Mouse (Mus musculus): ENCODE measurements around the gene Gm20388.
"Not testable (repeated sequence)": the region's sequence is repeated elsewhere in the genome, so short reads cannot be mapped to it uniquely, and the experiment has no call there.

The Gm20388 gene

GRCm38 (mm10) chr8:122993031-122993430, 3082.4 kb downstream of the Gm20388 start:
- DNase-seq (ENCODE audit: low read depth, low spot score): no peak

GRCm38 (mm10) chr8:122993740-122994139, 3083.1 kb downstream of the Gm20388 start:
- DNase-seq (ENCODE audit: low read depth, low spot score): no peak

DNA sequence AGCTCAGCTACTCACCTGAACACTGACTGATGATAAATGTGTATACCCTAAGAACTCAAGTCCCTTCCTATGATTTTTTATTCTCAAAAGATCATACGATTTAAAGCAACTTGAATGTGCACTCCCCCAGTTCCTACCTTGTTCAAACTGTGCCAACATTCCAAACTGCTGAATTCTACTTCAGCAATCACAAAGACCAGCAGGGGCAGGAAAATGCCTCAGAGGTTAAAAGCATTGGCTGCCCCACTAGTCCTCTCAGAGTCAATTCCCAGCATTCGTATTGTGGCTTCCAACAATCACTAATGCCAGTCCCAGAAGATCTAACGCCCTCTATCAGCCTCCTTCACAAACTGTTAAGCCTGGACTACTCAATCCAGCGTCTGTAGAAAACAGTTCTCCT, 3087.3 kb downstream of the Gm20388 start:
- DNase-seq (ENCODE audit: low read depth, low spot score): no peak

DNA sequence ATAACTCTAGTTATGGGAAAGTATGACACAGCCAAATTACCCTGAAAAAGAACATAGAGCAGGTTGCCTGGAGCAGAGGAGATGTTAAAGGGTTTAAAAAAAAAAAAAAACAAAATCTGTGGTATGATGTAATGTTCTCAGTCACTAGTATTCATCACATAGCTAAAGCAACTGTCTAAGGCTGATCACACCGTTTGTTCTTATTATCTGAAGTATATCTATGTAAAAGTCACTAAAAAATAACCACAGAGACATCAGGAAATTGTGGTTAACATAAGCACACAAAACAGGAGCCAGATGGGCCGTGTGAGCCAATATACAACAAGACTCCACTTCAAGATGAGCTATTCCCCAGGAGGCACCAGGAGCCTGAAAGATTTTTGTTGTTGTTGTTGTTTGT, 3089.7 kb downstream of the Gm20388 start:
- DNase-seq (ENCODE audit: low read depth, low spot score): no peak

DNA sequence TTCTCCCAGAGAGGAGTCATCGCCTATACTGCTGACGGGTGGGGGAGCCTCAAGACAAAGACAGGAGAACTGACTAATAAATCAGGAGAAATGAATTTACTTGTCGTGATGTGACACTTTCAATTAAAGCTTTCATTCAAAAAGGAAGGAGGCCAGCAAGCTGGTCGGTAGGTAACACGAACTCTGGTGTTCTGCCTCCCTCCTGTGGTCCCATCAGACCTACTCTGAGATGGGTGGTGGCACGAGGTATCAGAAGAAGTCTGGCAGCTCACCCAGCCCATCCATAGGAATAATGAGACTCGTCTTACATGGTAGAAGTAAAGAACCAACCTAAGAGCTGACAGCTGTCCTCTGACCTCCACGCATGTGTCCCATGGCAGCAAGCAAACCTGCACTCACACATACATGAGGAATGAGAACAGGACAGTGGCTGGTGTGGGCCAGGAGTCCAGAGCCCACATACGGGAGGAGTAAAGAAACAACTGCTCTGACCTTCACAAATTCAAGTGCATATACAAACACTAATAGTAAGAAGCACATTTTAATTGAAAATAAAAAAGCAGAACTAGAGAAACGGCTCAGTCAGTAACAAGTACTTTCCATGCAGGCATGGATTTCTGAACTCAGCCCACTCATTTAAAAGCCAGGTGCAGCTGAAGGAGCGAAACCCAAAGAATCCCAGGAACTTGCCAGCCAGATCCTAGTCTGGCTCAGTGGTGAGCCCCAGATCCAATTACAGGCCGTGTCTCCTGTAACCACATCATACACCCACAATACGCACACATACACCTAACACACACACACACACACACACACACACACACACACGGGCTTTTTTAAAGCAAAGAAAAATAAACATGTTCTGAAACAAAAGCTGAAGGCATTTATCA, 3093.6 kb downstream of the Gm20388 start:
- no peak for DNase-seq (ENCODE audit: low read depth, low spot score)

DNA sequence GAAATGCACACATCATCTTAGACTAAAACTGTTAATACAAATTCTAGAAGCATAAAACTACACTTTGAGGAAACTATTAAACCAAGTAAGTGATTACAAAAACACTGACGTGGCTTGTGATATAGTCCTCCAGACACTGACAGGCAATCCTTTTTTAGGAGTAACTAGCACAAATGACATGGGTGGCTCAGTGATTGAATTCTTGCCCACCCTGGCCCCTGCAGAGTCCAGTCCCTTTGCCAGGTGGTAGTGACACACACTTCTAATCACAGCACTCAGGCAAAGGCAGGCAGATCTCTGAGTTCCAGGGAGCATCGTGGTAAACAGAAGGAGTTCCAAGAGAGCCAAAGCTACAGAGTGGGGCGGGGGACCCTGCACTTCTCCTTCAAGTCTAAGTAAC, 3094.7 kb downstream of the Gm20388 start:
- no peak for DNase-seq (ENCODE audit: low read depth, low spot score)

- no peak for DNase-seq (ENCODE audit: low read depth, low spot score)
These were observed 3095.2 kb downstream of the Gm20388 start for GRCm38 (mm10) chr8:123005805-123006204.

DNA sequence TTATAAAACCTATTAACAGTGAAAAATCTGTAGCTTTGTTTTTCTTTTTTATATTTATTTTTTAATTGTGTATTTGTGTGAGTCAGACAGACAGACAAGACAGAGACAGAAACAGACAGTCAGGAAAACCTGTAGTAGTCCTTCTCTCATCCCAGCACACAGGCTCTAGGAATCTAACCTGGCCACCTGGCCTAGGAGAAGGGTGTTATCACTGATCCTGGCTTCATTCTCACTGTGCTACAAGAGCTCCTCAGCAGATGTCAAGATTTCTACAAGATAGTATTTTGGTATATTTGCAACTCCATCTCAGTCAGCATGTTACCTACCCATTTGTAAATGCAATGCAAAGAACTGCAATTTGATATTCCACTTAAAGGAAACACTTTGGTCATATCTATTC, 3100.7 kb downstream of the Gm20388 start:
- DNase-seq (ENCODE audit: low read depth, low spot score): no peak

GRCm38 (mm10) chr8:123014429-123014828, 3103.8 kb downstream of the Gm20388 start:
- no peak for DNase-seq (ENCODE audit: low read depth, low spot score)

- no peak for DNase-seq (ENCODE audit: low read depth, low spot score)
These were observed 3104.4 kb downstream of the Gm20388 start for GRCm38 (mm10) chr8:123015074-123015473.

- DNase-seq (ENCODE audit: low read depth, low spot score): no peak
These were observed 3106.5 kb downstream of the Gm20388 start for GRCm38 (mm10) chr8:123017143-123017542.

GRCm38 (mm10) chr8:123018484-123019164, 3108.0 kb downstream of the Gm20388 start:
- no peak for DNase-seq (ENCODE audit: low read depth, low spot score)

- no peak for DNase-seq (ENCODE audit: low read depth, low spot score)
These were observed 3109.4 kb downstream of the Gm20388 start for GRCm38 (mm10) chr8:123020084-123020483.

DNA sequence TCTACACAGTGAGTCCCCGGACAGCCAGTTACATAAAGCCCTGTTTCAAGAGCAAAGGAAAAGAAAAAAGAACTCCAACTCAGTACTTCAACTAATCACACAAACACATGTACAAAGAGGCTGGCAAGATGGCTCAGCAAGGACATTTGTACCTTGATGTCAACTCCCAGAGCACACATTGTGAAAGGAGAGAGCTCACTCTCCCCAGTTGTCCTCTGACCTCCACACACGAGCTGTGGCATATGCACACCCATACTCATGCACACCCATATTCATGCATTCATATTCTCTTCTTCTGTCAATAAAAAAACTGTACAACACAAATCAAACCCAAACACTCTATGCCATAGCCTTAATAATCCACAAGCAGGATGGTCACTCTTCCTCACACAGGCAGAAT, 3110.2 kb downstream of the Gm20388 start:
- DNase-seq (ENCODE audit: low read depth, low spot score): no peak

GRCm38 (mm10) chr8:123021259-123021658, 3110.6 kb downstream of the Gm20388 start:
- no peak for DNase-seq (ENCODE audit: low read depth, low spot score)

DNA sequence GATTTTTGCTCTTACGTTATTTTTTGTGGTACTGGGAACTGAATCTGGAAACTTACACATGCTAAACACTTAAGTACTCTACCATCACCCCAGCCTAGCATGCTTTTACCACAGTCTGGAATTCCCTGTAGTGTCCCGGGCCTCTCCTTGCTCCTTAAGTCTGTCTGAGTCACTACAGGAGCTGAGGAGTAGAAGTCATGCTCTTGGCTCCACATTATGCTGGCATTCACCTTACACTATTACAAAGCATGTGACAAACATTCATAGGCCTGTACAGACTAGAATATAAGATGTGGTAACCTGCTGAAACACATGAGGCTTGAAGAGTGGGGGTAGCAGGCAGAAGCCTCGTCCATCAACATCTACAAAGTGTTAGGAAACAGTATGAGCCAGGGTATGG, 3112.1 kb downstream of the Gm20388 start:
- DNase-seq (ENCODE audit: low read depth, low spot score): no peak

DNA sequence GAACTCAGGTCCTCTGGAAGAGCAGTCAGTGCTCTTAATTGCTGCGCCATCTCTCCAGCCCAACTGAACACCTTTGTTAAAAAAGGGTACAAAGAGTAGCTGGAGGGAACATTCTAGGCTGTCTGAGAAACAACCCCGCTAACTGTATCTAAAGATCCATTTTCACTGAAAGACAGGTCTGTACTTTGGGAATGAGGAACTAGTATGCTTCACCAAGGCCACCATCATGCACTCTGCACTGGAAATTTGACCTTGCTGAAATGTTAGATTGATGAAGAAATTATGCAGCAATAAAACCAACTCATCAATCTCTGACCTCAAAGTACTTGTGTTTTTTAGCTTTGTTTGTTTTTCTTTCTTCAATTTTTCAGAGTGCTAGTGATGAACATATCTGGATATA, 3113.6 kb downstream of the Gm20388 start:
- DNase-seq (ENCODE audit: low read depth, low spot score): no peak

- DNase-seq (ENCODE audit: low read depth, low spot score): no peak
These were observed 3115.3 kb downstream of the Gm20388 start for GRCm38 (mm10) chr8:123025951-123026351.

- DNase-seq (ENCODE audit: low read depth, low spot score): no peak
These were observed 3117.1 kb downstream of the Gm20388 start for GRCm38 (mm10) chr8:123027786-123028185.

DNA sequence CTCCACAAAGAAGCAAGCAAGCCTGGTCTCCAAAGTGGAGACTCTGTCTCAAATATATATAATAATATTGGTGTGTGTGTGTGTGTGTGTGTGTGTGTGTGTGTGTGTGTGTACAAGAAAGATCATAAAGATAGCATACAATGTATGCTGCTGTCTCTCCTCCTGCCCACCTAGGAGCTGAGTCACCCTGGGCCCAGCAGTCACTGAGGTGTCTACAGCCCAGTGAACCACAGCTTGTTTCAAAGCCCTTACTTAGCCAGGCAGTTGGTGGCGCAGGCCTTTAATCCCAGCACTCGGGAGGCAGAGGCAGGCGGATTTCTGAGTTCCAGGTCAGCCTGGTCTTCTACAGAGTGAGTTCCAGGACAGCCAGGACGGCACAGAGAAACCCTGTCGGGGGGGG, 3119.4 kb downstream of the Gm20388 start:
- not testable (repeated sequence) for DNase-seq (ENCODE audit: low read depth, low spot score)

GRCm38 (mm10) chr8:123031321-123031978, 3120.8 kb downstream of the Gm20388 start:
- DNase-seq (ENCODE audit: low read depth, low spot score): no peak

- DNase-seq (ENCODE audit: low read depth, low spot score): peak; percentile 46
These were observed 3122.1 kb downstream of the Gm20388 start for GRCm38 (mm10) chr8:123032730-123033129.

Data from retina, adult 2 months (tissue).